Mouse (Mus musculus): ENCODE measurements around the gene Sgpp1. TPM values are rescaled to one million over a fixed set of nuclear protein-coding genes. Genes with fewer than 3 reads are reported as not detected.
A peak's percentile ranks its signal among the peaks of the same experiment; 100 is the strongest.

Sgpp1 gene
- 9.6 and 10.2 TPM in 2 replicates for polyA plus RNA-seq (2011; ENCODE audit: insufficient read depth, insufficient read length, low replicate concordance, missing spikeins)

DNA sequence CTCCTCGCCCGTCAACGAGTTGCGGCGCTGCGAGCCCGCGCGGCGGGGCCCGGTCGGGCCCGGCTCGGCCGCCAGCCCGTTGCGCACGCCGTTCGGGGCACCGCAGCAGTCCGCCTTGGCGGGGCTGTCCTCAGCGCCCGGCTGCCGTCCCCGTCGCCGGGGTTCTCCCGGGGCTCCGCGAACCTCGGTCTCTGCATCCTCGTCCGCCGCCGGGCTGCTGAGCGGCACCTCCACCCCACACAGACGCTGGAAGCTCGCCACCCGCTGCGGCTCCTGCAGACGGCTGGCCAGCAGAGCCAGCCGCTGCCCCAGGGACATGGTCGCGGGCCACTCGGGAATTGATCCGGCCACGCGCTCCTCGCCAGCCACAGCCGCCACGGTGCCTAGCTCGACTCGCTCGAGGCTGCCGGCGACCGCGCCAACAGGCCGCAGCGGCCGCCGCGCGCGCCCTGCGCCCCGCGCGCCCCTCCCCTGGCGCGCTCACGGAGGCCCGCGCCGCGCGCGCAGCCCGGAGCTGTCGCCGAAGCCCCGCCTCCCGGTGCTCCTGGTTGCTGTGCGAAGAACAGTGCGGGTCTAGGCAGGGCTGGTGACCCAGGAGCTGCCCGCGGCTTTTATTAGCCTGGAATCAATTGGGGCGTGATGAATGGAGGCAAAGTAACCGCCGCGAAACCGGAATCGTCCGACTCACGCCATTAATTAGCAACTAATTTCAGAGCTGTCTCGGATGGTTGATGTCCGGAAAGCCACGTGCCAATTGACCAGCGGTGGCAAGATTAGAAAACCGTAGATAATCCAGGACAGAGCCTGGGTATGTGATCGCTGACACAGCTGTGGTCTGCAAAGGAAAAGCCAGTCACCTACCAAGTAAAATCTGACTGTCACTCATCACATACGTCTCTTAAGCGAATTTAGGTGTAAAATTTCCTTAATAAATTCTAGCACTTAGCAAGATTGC lies at the start of gene Sgpp1:
Sgpp1 (minus strand) TSS at position 484 of the 955 bp plus-strand sequence.
- TF ChIP-seq POLR2A (IDR thresholded peaks at IDR 0.05; ENCODE audit: borderline replicate concordance, control insufficient read depth, low read depth, low read length) (peak; percentile 89; the same call in 1 of the 2 replicates), CTCF (IDR thresholded peaks at IDR 0.05; ENCODE audit: control insufficient read depth, insufficient read depth, low read length) (no peak)
- under 1% methylated on average over 105 of the region's 105 CpGs for WGBS
- H3K27ac ChIP-seq (ENCODE audit: control insufficient read depth, insufficient read depth, low read depth, low read length, poor library complexity), result peak within 1 kb of the TSS; percentile 85
- H3K4me3 ChIP-seq (replicated peaks; ENCODE audit: control insufficient read depth, low read depth, low read length), result peak within 1 kb of the TSS; percentile 81
- H3K4me1 ChIP-seq (ENCODE audit: control insufficient read depth, insufficient read depth, low read length), result no peaks in the 10 kb centered on the region; the same call in 1 of the 2 replicates

DNA sequence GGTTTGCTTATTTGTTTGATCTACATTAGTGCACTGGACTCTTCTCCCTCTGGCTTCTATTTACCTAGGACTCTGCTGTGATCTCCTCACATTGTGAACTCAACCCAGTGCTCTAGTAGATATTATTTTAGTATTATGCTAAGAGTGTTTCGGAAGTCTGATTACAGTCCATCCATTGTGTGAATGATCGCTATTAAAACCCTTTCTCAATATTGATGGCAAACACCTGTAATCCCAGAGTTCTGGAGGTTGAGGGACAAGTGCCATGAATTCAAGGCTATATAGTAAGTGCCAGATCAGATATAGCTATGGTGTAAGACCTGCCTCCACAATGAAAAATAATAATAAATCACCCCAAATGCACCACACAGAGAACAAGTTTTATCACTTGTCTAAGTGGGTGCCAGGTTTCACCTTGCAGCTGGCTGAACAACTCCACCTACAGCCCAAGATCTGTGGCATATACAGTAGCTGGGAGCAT lies 48.8 kb upstream of the Sgpp1 start:
- no peaks in the 10 kb centered on the region; the same call in 1 of the 2 replicates for H3K4me1 ChIP-seq (ENCODE audit: control insufficient read depth, insufficient read depth, low read length)
- H3K4me3 ChIP-seq (replicated peaks; ENCODE audit: control insufficient read depth, low read depth, low read length), result no peak overlapping the region
- H3K27ac ChIP-seq (ENCODE audit: control insufficient read depth, insufficient read depth, low read depth, low read length, poor library complexity), result no peak overlapping the region
- WGBS, result 81% methylated on average over 2 of the region's 2 CpGs
- no peak for TF ChIP-seq POLR2A (IDR thresholded peaks at IDR 0.05; ENCODE audit: borderline replicate concordance, control insufficient read depth, low read depth, low read length)
- no peak for TF ChIP-seq CTCF (IDR thresholded peaks at IDR 0.05; ENCODE audit: control insufficient read depth, insufficient read depth, low read length)

DNA sequence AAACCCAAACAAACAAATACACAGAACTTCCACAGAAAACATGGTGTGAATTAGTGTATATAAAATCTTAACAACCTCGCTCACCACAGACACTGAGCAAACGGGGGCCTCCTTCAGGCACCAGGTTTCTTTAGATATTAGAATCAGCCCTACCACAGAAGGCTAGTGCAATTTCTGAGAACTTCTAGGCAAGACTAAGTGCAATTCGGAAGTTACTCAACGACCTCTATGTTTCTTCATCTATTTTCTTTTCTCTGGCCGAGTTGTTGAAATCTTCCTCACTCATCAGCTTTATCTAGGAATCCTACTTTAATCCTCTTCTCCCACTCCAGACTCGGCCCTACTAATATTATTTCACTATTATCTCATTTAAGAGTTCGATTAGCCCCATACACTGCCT lies 46.5 kb upstream of the Sgpp1 start:
- WGBS, result 35% methylated on average over 7 of the region's 7 CpGs
- no peak for TF ChIP-seq POLR2A (IDR thresholded peaks at IDR 0.05; ENCODE audit: borderline replicate concordance, control insufficient read depth, low read depth, low read length)
- TF ChIP-seq CTCF (IDR thresholded peaks at IDR 0.05; ENCODE audit: control insufficient read depth, insufficient read depth, low read length), result no peak
- Histone ChIP-seq H3K4me1 (ENCODE audit: control insufficient read depth, insufficient read depth, low read length) (no peaks in the 10 kb centered on the region; the same call in 1 of the 2 replicates), H3K4me3 (replicated peaks; ENCODE audit: control insufficient read depth, low read depth, low read length) (no peak overlapping the region), H3K27ac (ENCODE audit: control insufficient read depth, insufficient read depth, low read depth, low read length, poor library complexity) (no peak overlapping the region)

DNA sequence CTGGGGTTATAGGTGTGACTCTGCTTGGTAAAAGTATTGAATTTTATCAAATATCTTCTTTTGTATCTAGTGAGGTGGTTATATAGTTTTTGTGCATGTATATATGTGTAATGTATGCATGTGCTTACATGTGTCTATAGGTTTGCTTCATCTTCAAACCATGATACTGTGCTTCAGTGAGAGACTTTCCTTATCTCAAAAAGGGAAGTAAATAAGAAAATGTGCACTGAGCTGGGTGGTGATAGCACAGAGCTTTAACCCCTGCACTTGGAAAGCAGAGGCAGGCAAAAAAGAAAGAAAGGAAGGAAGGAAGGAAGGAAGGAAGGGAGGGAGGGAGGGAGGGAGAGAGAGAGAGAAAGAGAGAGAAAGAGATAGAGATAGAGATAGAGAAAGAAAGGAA lies 45.9 kb upstream of the Sgpp1 start:
- no peak for TF ChIP-seq POLR2A (IDR thresholded peaks at IDR 0.05; ENCODE audit: borderline replicate concordance, control insufficient read depth, low read depth, low read length)
- TF ChIP-seq CTCF (IDR thresholded peaks at IDR 0.05; ENCODE audit: control insufficient read depth, insufficient read depth, low read length), result no peak
- Histone ChIP-seq H3K27ac (ENCODE audit: control insufficient read depth, insufficient read depth, low read depth, low read length, poor library complexity) (no peak overlapping the region), H3K4me1 (ENCODE audit: control insufficient read depth, insufficient read depth, low read length) (no peaks in the 10 kb centered on the region; the same call in 1 of the 2 replicates), H3K4me3 (replicated peaks; ENCODE audit: control insufficient read depth, low read depth, low read length) (no peak overlapping the region)

DNA sequence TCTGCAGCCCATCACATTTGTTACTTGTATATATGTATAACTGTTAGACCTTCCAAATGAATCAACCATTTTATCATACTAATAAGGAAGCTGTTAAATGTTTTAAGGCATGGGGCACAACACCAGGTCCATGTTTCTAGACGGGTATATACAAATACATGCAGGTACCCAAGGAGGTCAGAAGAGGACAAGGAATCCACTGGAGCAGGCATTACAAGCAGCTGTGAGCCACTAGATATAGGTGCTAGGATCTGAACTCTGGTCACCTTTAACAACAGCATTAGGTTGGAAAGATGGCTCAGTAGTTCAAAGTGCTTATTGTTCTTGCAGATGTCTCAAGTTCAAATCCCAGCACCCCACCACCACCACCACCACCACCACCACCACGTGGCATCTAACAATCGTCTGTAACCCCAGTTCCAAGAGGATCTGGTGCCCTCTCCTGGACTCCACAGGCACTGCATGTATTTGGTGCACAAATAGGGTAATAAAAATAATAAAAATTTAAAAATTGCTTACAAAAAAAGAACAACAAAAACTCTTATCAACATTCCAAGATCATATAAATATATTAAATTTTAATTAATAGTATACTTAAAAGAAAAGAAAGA lies 37.0 kb upstream of the Sgpp1 start:
- TF ChIP-seq CTCF (IDR thresholded peaks at IDR 0.05; ENCODE audit: control insufficient read depth, insufficient read depth, low read length) (peak; percentile 71), POLR2A (IDR thresholded peaks at IDR 0.05; ENCODE audit: borderline replicate concordance, control insufficient read depth, low read depth, low read length) (no peak)
- 17% methylated on average over 3 of the region's 3 CpGs for WGBS
- H3K4me1 ChIP-seq (ENCODE audit: control insufficient read depth, insufficient read depth, low read length), result no peaks in the 10 kb centered on the region
- no peak overlapping the region for H3K27ac ChIP-seq (ENCODE audit: control insufficient read depth, insufficient read depth, low read depth, low read length, poor library complexity)
- no peak overlapping the region for H3K4me3 ChIP-seq (replicated peaks; ENCODE audit: control insufficient read depth, low read depth, low read length)

DNA sequence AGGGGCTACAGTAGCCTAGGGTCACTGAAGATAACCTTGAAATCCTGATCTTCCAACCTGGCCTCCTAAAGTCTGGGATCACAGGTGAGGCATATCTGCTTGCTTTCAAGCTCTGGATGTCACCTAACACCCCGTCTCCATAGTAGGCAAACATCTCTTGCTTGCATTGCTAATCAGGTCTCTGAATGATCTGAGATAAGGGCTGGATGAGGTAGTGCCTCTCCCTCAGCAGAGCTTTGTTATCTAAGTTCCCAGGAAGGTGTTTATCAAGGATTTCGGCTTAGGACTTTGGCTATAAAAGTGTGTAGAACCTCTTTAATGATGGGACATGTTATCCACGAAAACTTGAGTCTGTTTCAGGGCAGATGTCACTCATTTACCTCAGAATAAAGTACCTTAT lies 35.9 kb upstream of the Sgpp1 start:
- Histone ChIP-seq H3K4me3 (replicated peaks; ENCODE audit: control insufficient read depth, low read depth, low read length) (no peak overlapping the region), H3K27ac (ENCODE audit: control insufficient read depth, insufficient read depth, low read depth, low read length, poor library complexity) (no peak overlapping the region), H3K4me1 (ENCODE audit: control insufficient read depth, insufficient read depth, low read length) (no peaks in the 10 kb centered on the region)
- TF ChIP-seq POLR2A (IDR thresholded peaks at IDR 0.05; ENCODE audit: borderline replicate concordance, control insufficient read depth, low read depth, low read length) (no peak), CTCF (IDR thresholded peaks at IDR 0.05; ENCODE audit: control insufficient read depth, insufficient read depth, low read length) (no peak)
- 67% methylated on average over 3 of the region's 3 CpGs for WGBS

DNA sequence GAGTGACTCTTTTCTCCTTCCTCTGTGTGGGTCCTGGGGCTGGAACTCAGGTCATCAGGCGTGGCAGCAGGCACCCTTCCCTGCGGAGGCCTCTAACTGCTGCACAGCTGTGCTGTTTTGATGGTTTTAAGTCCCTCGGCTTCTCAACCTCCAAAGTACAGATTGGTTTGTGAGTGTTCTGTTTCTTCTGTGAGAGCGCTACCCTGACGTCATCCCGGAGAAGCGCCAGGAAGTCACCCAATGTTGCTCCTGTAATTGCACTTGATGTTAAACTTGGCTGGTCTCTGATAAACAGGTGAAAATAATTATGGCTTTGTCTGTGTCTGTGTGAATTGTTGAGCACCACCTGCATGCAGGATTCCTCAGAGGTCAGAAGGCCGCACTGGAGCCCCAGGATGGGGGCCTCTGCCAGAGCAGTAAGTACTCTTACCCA lies 31.4 kb upstream of the Sgpp1 start:
- Histone ChIP-seq H3K4me3 (replicated peaks; ENCODE audit: control insufficient read depth, low read depth, low read length) (no peak overlapping the region), H3K4me1 (ENCODE audit: control insufficient read depth, insufficient read depth, low read length) (no peaks in the 10 kb centered on the region; the same call in 1 of the 2 replicates), H3K27ac (ENCODE audit: control insufficient read depth, insufficient read depth, low read depth, low read length, poor library complexity) (no peak overlapping the region)
- WGBS, result 74% methylated on average over 8 of the region's 8 CpGs
- no peak for TF ChIP-seq POLR2A (IDR thresholded peaks at IDR 0.05; ENCODE audit: borderline replicate concordance, control insufficient read depth, low read depth, low read length)
- TF ChIP-seq CTCF (IDR thresholded peaks at IDR 0.05; ENCODE audit: control insufficient read depth, insufficient read depth, low read length), result no peak

DNA sequence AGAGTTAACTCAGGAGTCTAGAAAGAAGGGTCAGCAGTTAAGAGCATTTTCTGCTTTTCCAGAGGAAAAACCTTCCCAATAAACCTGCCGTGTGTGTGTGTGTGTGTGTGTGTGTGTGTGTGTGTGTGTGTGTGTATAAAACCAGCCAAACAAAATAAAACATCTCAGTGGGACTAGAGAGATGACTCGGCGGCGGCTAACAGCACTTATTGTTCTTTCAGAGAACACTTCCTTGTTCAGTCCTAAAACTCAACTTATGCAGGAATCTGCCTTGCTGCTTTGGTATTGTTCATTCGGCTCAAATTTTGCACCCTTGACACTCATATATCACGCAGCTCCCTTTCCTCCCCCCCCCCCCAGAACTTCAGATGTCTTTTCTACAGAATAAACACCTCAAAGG lies 30.9 kb upstream of the Sgpp1 start:
- 40% methylated on average over 6 of the region's 6 CpGs for WGBS
- TF ChIP-seq CTCF (IDR thresholded peaks at IDR 0.05; ENCODE audit: control insufficient read depth, insufficient read depth, low read length) (no peak), POLR2A (IDR thresholded peaks at IDR 0.05; ENCODE audit: borderline replicate concordance, control insufficient read depth, low read depth, low read length) (no peak)
- Histone ChIP-seq H3K4me1 (ENCODE audit: control insufficient read depth, insufficient read depth, low read length) (no peaks in the 10 kb centered on the region; the same call in 1 of the 2 replicates), H3K27ac (ENCODE audit: control insufficient read depth, insufficient read depth, low read depth, low read length, poor library complexity) (no peak overlapping the region), H3K4me3 (replicated peaks; ENCODE audit: control insufficient read depth, low read depth, low read length) (no peak overlapping the region)
